Mouse (Mus musculus) liver, embryonic 14.5 days (tissue): ENCODE data around the gene Hist1h3g.

Experiments
- CTCF ChIP-seq: IDR thresholded peaks from 2 replicates; pipeline ENCODE4 v1.5.1; 2016; ENCODE audit warnings: antibody characterized with exemption, low read depth, control low read depth
- EP300 ChIP-seq: IDR thresholded peaks from 2 replicates; pipeline ENCODE4 v1.6.1; 2016; ENCODE audit warnings: antibody characterized with exemption, low read depth

GRCm38 (mm10) chr13:23506351-23506750, 28.9 kb upstream of the Hist1h3g start:
- TF ChIP-seq CTCF (no peak), EP300 (0 out of 2 replicates have a peak, but pooled peaks have one; percentile 10)
